Mouse (Mus musculus) gonadal fat pad, adult 2 months (tissue): ENCODE measurements around the gene Agpat2. TPM values are rescaled to one million over a fixed set of nuclear protein-coding genes. Genes with fewer than 3 reads are reported as not detected.

Experiments used
- DNase-seq: peaks from one replicate; pipeline ENCODE4 v3.0.0-alpha.2; 2012; ENCODE audit warnings: low read depth
- polyA plus RNA-seq: library from polyadenylated mRNA; depleted of rRNA; stranded (reverse); fragments of >200 nt; gene quantifications from 2 replicates; pipeline ENCODE4 v1.2.3, GENCODE M21; 2012

The Agpat2 gene
- polyA plus RNA-seq, 1 experiment = 719 TPM

DNA sequence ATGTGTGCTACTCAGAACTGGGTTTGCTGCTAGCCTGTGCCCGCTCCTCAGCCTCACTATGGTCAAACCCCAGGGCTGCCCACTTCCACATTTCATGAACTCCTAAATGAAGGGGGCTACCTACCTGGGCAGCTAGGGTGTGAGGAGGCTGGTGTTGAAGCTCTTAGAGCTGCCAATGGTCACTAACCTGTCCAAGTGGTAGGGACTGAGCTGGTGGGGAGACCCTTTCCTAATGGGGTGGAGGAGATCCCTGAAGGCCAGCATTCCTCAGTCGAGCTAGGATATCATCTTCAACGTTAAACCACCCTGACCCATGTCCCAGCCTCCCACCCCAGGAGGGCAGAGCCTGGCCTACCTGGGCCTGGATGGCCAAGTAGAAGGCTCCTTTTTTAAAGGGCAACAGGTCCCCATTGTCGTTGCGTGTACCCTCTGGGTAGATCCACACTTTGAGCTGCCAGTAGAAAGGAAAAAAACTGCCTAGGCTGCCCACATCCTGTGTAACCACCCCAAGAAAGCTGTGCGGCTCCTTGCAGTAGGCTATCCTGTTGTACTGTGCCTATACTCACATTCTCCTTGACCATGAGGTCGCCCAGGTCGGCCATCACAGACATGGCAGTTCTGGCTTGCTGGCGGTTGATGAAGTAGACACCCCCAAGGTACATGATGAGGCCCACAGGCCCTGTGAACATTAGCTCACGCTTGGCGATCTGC, 8.3 kb downstream of the Agpat2 start:
- no peak for DNase-seq

DNA sequence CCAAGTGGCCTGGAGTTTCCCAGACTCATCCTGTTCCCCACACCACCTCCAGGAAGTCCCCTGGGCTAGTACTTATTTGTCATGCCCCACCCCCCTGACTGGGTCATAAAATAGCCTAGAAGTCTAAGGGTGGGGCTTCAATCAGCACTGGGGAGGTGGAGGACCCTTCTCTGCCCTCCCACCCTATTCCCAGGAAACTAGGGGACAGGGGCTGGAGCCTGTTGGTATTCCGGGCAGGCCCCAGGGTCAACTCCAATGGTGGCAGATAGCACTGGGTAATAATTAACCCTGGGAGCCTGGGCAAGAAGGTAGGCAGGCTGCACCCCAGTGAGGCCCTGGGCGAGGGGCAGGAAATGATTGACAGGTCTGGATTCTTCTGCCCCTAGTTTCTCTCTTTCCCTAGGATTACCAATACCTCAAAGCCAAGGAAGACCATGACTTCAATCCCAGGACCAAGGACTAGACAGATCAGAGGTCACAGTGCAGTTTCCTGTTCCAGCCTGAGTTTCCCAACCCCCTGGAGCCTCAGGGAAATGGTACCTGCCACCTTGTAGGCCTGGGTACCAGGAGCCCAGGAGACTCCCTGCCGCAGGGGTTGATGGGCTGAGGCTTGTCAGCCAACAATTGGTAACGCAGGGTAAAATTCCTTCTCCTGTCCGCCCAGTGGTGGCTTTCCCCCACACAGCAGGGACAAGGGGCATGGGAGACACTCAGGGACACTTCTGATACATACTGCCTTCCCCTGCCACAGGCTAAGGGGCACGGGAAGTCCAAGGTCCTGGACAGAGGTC, 9.1 kb downstream of the Agpat2 start:
- no peak for DNase-seq

DNA sequence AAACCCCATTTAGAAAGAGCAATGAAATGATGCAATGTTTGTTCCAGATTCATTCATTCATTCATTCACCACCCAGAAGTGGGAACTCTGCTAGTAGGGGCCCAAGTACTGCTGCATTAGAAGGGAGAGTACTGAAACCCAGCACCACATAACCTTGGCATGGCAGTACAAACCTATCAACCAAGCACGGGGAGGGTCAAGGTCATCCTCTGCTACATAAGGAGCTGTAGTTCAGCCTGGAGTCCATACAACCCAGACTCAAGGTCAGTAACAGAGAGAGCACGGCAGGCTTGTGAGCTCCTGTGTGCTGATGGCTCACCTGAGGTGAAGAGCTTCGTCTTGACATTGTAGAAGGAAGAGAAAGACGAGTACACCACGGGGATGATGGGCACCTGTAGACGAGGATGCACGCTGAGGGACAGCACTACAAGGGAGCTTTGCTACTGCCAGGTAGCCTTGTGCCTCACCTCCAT, 9.7 kb downstream of the Agpat2 start:
- DNase-seq = no peak

DNA sequence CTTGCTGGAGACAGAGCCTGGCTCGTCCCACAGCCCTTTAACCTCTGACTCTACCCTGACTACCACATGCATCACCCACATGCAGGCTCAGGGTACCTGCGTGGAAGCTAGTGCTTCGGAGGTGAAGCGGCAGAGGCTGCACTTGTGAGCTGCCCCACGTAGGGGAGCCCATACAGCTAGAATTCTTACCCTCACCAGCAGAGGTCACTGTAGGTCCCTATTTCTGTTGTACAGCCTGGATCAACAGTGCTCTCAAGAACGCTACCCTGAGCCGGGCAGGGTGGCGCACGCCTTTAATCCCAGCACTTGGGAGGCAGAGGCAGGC, 10.2 kb downstream of the Agpat2 start:
- no peak for DNase-seq

DNA sequence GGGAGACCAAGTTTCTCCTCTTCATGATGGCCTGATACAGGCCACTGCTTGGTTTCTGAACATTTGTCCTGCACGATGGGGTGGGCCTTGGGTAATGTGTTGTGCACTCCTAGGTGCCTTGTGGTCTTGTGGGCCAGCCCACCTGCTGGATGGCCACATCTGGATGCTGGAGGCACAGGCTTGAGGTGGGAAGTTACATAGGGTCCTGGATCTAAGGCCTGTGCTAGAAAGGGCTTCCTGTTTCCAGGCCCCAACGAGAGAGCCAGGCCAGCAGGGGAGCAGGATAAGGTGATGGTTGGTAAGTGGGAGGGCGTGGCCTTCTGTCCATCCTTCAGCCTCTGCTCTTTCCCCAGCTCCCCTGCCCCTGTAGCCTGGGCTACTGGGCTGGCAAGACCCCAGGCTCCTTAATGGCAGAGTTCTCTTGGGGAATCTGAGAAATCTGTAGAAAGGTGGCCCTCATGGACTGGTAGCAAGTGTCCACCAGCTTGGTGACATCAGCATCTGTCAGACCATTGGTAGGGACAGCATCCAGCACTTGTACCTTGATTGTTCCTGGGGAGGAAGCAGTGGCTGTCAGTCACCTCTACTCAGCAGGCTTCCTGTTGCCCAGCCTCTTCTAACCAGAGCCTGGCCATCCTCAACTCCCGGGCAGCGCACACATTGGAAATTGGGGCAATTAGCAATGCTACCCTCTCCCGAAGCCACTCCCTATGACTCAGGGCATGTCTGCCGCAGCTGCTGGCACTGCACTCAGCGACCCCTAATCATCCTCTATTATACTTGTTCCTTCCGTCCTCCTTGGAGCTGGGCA, 10.8 kb downstream of the Agpat2 start:
- DNase-seq = no peak

DNA sequence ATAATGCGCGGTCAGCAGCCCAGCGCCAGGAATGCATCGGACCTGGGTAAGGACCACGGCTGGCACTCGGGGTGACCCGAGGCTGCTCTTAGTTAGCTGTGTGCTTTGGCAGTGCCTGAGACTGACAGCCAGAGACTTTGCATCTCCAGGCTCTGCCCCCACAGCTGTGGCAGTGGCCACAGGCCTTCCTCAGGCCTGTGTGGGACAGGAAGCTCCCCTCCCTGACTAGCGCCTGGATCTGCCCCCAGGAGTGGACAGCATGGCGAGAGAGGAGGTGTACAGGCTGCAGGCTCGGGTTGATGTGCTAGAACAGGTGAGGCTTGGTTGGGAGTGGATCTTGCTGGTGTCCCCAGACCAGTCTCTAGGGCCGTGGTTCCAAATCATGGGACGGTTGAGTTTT, 12.8 kb downstream of the Agpat2 start:
- no peak for DNase-seq

DNA sequence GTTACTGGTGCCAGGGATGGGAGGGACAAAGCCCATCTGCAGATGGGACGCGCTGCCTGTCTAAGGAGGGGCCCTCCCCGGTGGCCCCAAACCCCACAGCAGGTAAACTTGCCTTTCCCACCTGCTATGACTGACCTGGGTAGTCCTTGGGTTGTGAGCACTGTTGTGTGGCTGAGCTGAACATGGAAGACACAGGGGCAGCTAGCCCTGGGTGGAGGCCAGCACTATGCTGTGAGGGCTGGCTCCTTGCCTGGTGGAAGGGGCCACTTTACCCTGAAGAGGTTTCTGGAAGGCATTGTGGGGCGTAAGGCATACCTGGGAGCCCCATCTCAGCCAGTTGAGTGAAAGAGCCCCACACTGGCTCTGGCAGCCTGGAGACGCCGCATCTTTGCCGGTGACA, 13.3 kb downstream of the Agpat2 start:
- DNase-seq = no peak

DNA sequence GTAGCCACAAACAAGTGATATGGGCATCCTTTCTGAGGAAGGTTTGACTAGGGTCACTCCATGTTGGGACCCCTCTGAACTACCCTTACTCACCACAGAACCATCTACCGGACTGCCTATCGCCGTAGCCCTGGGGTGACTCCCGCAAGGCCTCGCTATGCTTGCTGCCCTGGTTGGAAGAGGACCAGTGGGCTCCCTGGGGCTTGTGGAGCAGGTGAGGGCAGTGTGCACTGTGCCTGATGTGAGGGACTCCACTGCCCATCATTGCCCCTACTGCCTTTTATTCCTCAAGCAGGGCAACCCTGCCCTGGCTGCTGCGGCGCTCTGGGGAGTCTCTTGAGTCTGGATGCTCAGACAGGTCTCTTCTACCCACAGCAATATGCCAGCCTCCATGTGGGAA, 13.9 kb downstream of the Agpat2 start:
- no peak for DNase-seq

DNA sequence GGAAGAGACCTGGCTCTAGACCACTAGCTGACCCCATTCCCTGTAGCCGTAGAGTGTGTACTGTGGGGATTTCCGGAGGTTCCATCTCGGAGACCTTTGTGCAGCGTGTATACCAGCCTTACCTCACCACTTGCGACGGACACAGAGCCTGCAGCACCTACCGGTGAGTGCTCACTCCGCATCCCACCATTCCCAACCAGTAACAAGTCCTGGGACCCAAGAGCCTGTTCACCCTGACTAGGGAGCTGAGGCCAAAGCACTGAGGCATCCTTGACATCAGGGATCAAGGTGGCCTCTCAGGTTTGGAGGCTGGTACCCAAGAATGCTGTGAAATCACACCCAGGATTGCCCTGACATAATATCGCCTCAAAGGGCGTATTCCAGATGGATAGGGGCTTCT, 14.9 kb downstream of the Agpat2 start:
- DNase-seq = no peak

DNA sequence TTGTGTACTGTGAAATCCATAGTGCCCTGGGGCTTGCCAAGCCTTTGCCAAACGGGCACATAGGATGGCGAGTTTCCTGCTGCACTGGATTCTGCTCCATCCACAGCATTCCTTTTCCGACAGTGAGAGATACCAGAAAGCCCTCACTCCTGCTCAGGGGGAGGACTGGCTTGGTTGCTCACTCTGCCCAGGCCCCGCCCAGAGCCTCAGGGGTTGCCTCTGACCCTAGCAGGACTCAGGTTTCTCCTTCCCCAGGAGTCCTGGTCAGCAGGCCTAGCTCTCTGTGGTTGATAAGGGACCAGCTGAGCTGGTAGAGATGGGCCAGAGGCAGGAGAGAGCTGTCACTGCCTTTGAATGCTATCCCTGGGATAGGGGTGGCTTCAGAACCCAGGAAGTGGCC, 15.6 kb downstream of the Agpat2 start:
- DNase-seq = no peak

DNA sequence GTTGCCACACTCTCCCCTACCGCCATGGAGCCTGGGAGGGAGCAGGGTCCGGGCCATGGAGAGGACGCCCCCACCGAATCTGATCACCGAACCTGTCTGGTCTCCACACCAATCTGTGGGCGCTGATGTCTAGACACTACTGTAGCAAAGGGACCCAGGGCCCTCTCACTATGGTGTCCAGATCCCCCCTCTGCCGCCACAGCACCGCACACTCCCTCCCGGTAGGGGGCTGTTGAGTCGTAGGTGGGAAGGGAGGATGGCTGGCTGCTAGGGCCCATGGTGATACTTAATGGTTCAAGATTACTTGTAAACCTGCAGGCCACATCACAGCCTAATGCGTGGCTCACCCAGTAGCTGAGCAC, 17.2 kb downstream of the Agpat2 start:
- DNase-seq = no peak

DNA sequence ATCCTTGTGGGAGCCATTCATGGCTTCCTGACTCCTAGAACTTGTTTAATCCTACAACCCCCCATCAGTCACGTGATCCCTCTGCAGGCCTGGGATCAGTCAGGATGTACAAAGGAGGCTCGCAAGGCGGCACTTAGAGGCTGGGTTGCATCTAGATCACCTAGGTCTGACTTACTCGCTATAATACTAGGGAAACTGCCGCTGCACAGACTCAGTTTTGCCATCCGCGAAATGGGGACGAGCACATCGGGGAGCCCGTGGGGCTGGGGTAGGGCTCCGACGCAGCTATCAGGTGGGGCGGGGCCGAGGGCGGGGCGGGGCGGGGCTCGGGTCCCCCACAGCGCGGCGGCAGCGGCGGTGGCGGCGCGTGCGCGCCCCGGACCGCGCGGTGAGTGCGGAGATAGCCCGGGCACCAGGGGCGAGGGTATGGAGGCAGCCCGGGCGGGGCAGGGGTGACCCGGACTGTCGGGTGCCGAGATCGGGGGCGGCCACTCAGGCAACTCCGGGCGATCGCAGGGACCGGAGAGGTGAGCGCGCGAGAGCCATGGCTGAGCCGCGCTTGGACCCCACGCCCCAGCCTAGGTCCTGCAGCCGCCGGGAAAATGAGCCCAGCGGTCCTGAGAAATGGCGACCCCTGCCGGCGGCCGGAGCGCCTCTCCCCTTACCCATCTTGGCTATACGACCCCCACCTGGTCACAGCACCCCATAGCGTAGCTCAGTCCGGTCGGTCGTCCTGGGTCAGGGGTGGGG, 17.7 kb downstream of the Agpat2 start, which contains the start of gene Gm20532:
Gm20532 (plus strand) TSS at position 346 of the 750 bp plus-strand sequence.
- no peak for DNase-seq

DNA sequence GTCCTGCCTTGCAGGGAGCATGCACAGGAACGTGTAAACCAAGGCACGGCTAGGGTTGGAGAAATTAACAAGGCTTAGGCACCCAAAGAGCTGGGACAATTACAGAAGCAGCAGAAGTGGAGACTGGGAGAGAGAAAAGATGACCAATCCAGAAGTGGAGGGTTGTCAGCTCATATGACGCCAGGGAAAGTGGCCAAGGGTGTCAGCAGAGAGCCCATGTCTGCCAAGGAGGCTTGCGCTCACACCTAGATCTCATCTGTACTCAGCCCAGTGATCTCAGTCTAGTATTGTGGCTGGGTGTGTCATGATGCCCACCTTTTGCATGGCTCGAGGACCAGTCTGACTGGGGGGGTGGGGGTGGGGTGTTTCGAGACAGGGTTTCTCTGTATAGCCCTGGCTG, 18.5 kb downstream of the Agpat2 start:
- DNase-seq = no peak

DNA sequence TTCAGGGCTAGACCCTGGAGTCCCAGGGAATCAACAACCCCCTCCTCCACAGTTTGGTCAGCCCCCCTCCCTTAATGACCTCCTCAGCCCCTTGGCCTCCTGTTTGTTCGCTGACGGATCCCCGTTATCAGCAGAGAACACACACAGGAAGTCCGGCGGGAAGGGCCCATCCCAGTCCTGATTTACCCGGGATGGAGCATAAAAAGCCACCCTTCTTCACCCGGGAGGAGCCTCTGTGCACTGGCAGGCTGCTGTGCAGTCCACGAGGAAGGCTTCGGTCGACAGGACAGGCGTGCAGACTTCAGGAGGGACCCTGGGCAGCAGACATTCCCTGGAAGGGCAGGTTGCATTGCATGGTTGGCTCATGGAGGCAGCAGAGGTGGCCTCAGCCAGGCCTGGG, 20.6 kb downstream of the Agpat2 start:
- no peak for DNase-seq

DNA sequence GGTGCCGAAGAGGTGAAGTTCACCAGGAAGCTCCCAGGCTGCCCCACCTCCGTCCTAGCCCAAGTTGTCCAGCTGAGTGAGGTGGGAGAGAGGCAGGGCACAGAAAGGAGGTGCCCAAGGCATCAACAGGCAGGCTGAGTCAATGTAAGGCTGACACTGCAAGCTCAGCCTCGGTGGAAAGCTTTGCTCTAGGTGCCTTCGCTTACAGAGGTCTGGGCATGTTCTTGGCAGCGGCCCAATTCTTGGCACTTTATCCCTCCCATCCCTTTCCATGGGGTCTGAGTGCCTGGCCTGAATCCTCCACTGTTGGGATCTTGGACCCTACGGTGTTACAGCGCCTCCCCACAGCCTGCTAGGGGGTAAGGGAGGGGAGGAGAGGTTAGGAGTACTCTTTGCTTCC, 21.5 kb downstream of the Agpat2 start:
- no peak for DNase-seq

DNA sequence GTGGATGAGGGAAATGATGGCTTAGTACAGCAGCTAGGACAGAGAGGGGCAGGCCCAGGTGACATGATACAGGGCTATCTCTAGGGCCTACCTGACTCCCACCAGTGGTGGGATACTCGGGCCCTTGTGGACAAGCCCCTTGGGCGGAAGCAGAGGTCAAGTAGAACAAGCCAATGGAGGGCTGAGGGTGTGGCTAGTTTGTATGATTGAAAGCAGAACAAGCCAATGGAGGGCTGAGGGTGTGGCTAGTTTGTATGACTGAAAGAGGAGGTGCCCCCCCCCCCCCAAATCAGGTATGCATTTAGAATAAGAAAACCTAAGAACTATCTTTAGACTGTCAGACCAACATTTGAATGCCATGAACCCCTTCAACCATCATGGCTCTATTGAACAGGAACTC, 22.0 kb downstream of the Agpat2 start:
- no peak for DNase-seq

DNA sequence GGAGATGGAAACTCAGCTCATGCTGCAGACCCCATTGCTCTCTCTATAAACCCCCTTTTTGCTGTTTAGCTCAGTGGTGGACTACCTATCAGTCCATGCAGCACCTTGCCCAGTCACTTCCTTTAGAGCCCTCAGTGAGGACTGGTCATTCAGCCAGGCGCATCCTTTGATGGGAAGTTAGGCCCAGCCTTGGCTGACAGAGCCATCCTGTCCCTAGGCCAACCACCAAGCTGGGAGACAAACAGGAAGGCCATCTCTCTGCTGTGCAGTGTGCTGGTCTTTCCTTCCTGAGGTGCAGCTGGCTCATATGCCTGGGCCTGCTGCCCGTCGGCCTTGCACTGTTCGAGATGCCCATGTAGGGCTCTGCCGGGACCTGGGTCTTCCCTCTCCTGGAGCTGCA, 23.5 kb downstream of the Agpat2 start:
- no peak for DNase-seq

DNA sequence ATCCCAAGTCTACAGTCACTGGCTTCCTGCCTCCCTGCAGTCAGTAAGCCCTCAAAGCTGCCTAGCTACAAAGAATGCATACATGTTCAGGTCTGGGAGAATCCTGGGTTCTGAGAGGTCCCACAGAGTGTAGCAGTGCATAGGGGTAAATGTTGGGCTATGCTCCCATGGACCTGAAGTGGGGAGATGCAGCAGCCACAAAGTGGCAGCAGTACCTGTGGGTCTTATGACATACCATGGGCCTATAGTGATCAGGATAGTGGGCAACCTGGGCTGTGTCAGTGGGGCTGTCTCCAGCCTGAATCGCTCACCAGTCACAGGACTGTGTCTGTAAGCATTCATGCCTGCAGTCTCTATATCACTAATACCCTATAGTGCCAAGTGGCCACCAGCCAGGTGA, 24.5 kb downstream of the Agpat2 start, which contains the start of gene Egfl7:
Egfl7 (plus strand) TSS at position 301 of the 400 bp plus-strand sequence.
- no peak for DNase-seq

DNA sequence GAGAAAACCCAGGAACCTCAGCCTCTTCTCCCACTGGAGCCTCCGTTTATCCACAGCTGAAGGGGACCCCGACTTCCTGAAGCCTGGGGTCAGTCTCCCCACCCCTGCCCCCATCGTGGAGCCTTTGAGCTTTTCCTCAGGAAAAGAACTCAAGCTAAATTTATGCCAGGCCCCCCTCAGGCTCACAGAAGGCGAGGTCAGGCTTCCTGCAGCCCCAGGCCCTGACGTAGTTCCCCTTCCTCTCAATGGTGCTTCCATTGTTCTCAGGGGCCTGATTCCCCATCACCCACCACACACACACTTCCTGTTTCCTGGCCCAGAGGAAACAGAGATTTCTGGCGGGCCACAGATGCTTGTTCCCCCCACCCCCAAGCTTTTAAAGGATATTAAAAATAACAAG, 25.8 kb downstream of the Agpat2 start:
- no peak for DNase-seq

DNA sequence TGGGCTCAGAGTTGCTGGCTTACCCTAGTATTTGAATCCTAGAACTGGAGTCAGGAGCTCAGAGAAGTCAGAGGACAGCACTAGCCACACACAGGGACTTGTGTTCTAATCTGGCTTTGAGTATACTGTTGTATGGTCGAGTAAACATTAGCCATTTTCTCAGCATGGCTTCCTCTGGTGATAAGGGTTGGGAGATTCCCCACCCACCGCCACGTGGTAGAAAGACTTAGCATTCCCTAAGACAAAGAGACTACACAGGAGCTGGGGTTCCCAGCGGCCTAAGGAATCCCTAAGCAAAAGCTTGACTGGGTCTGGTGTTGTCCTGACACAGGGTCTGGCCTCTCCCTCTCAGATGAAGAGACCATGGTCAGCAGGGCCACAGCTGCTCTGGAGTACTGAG, 27.8 kb downstream of the Agpat2 start:
- DNase-seq = no peak

DNA sequence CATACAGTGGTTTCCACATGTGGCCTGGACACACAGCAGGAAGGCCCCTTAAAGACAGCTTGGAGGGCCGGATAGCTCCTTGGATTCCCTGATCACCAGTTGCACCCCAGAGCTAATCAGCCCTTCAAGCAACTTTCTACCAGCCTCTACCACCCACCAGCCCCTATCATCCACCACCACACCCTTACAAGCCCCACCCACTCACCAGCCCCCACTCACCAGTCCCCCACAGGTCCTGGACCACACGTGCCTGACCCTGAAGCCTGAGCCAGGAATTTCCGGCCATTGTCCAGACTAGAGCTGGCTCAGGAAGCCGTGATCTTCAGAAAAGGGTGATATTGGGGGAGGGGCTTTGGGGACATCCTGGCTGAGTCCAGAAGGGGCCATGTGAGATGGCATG, 28.4 kb downstream of the Agpat2 start:
- no peak for DNase-seq

DNA sequence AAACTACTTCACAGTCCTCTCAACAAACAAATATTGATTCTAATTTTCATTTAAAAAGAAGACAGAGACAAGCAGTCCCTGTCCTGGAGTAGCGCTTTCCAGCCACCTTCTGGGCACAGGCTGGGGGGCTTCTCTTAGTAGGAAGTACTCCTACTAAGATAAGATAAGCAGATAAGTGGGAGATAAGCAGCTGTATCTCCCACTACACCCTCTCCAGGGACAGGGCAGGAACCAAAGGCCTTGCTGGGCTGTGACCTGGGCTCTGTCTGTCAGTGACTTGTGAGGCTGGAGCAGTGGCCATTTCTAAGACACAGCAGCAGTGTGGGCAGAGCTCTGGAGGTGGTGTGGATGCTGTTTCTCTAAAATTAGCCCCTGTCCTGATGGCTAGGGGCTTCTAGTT, 28.8 kb downstream of the Agpat2 start:
- DNase-seq = no peak
